Mouse (Mus musculus): ENCODE measurements at regions not wholly inside any gene's neighbourhood (a gene's known extent, or its start where the extent isn't known, plus 50 kb on each side); places are given as distances from the start of the nearest gene placed in this dataset.

GRCm38 (mm10) chr11:113194144-113194827 is 412.3 kb downstream of the Sox9 start:
- Histone ChIP-seq H3K27ac (ENCODE audit: insufficient read depth, low read depth, low read length) (no peak overlapping the region), H3K4me3 (ENCODE audit: insufficient read depth, low read length) (no peak overlapping the region), H3K4me1 (ENCODE audit: control insufficient read depth, insufficient read depth, low read length) (no peaks in the 10 kb centered on the region)
- TF ChIP-seq CTCF (IDR thresholded peaks at IDR 0.05; ENCODE audit: low read depth, low read length), result no peak
- TF ChIP-seq POLR2A (IDR thresholded peaks at IDR 0.05; ENCODE audit: borderline replicate concordance, low read depth, low read length), result no peak

All from bone marrow macrophage, adult 2 months (primary cell).